Mouse (Mus musculus): Measurements from ENCODE around the gene Higd1b.

GRCm38 (mm10) chr11:102864272-102864671 is 28.6 kb downstream of the Higd1b start:
- no peak for TF ChIP-seq USF1 (IDR thresholded peaks at IDR 0.05; ENCODE audit: low read depth, low read length)
- peak; percentile 48 to 83; a peak in 3 of 4 replicates for TF ChIP-seq CTCF (conservative IDR thresholded peaks at IDR 0.05 in 1 of 2, IDR thresholded peaks at IDR 0.05 in 1 of 2; ENCODE audit: low read depth in 2 of 2, low read length in 2 of 2)
- TF ChIP-seq POLR2AphosphoS2 (IDR thresholded peaks at IDR 0.05; ENCODE audit: low read depth, low read length) = no peak
- no peak for TF ChIP-seq ETS1 (conservative IDR thresholded peaks at IDR 0.05; ENCODE audit: low read depth, low read length)
